Mouse (Mus musculus) midbrain, embryonic 10.5 days (tissue): ENCODE data around the gene Osgepl1. TPM values are rescaled to one million over a fixed set of nuclear protein-coding genes. Genes with fewer than 3 reads are reported as not detected.
"Not testable (repeated sequence)": the region's sequence is repeated elsewhere in the genome, so short reads cannot be mapped to it uniquely, and the experiment has no call there.

Experiments used
- DNase-seq: peaks from one replicate; pipeline ENCODE4 v3.0.0-alpha.2; 2017; ENCODE audit warnings: low spot score
- H3K27ac ChIP-seq: fragments of 300-500 bp; sonication (generic); replicated peaks from 2 replicates; pipeline ENCODE4 v1.5.1; 2016; ENCODE audit warnings: mild to moderate bottlenecking
- H3K27me3 ChIP-seq: fragments of 300-500 bp; sonication (generic); 2 replicates; pipeline ENCODE4 v1.6.1; 2016; ENCODE audit warnings: low read depth, mild to moderate bottlenecking; ENCODE audit not compliant: poor library complexity, severe bottlenecking
- H3K36me3 ChIP-seq: fragments of 300-500 bp; sonication (generic); 2 replicates; pipeline ENCODE4 v1.6.1; 2016; ENCODE audit warnings: mild to moderate bottlenecking, moderate library complexity
- H3K4me1 ChIP-seq: fragments of 300-500 bp; sonication (generic); 2 replicates; pipeline ENCODE4 v1.6.1; 2016
- H3K4me3 ChIP-seq: fragments of 300-500 bp; sonication (generic); 2 replicates; pipeline ENCODE4 v1.5.1; 2016; ENCODE audit warnings: mild to moderate bottlenecking, moderate library complexity
- H3K9me3 ChIP-seq: fragments of 300-500 bp; sonication (generic); replicated peaks from 2 replicates; pipeline ENCODE4 v1.6.1; 2016; ENCODE audit warnings: mild to moderate bottlenecking
- WGBS: fragments of 180-500 bp; shearing (Covaris S2); methylation state at CpG from one replicate; pipeline ENCODE4 v1.1.7; 2016; 5-methylcytosine and 5-hydroxymethylcytosine counted together
- polyA plus RNA-seq: library from polyadenylated mRNA; unstranded; fragments of >200 nt; fragmentation: Nextera tagmentation; extraction: Ambion mirVana; gene quantifications from 2 replicates; pipeline ENCODE4 v1.2.1, GENCODE M21; 2016

Gene Osgepl1
- 31.6 and 34.5 TPM in 2 replicates for polyA plus RNA-seq

GRCm38 (mm10) chr1:53312989-53313967 is at the start of gene Osgepl1:
Gene Osgepl1 (plus strand): TSS chr1:53313624.
- H3K27ac ChIP-seq: peak within 1 kb of the TSS; percentile 90
- no peaks in the 10 kb centered on the region for H3K27me3 ChIP-seq
- peak; percentile 87 for DNase-seq
- WGBS: 4% methylated on average over 27 of the region's 27 CpGs
- peaks cover 16% of the 10 kb centered on the region for H3K4me1 ChIP-seq
- peak within 1 kb of the TSS; percentile 65 for H3K4me3 ChIP-seq
- peaks cover 51% of the 10 kb centered on the region for H3K36me3 ChIP-seq
- no peaks in the 10 kb centered on the region for H3K9me3 ChIP-seq

GRCm38 (mm10) chr1:53264958-53265612 is 48.3 kb upstream of the Osgepl1 start:
- not testable (repeated sequence) for H3K9me3 ChIP-seq, H3K4me3 ChIP-seq, DNase-seq, H3K27ac ChIP-seq, H3K4me1 ChIP-seq, H3K27me3 ChIP-seq
- H3K36me3 ChIP-seq: peaks cover 20% of the 10 kb centered on the region

GRCm38 (mm10) chr1:53269901-53270300 is 43.5 kb upstream of the Osgepl1 start:
- H3K4me3 ChIP-seq: no peak overlapping the region
- no peaks in the 10 kb centered on the region for H3K4me1 ChIP-seq
- H3K9me3 ChIP-seq: no peaks in the 10 kb centered on the region
- H3K36me3 ChIP-seq: peaks cover 25% of the 10 kb centered on the region
- 92% methylated on average over 3 of the region's 3 CpGs for WGBS
- DNase-seq: no peak
- no peak overlapping the region for H3K27ac ChIP-seq
- no peaks in the 10 kb centered on the region for H3K27me3 ChIP-seq

- no peak overlapping the region for H3K4me3 ChIP-seq
- no peaks in the 10 kb centered on the region for H3K9me3 ChIP-seq
- H3K27ac ChIP-seq: no peak overlapping the region
- H3K27me3 ChIP-seq: no peaks in the 10 kb centered on the region
- no peaks in the 10 kb centered on the region for H3K4me1 ChIP-seq
- H3K36me3 ChIP-seq: peaks cover 13% of the 10 kb centered on the region
- DNase-seq: no peak
Measured at GRCm38 (mm10) chr1:53272646-53273045, 40.8 kb upstream of the Osgepl1 start.

- Histone ChIP-seq H3K4me1 (peaks cover 6% of the 10 kb centered on the region), H3K4me3 (no peak overlapping the region), H3K36me3 (peaks cover 42% of the 10 kb centered on the region), H3K27ac (no peak overlapping the region), H3K27me3 (no peaks in the 10 kb centered on the region), H3K9me3 (no peaks in the 10 kb centered on the region)
- DNase-seq: no peak
- 92% methylated on average over 3 of the region's 3 CpGs for WGBS
Measured at GRCm38 (mm10) chr1:53291197-53291596, 22.2 kb upstream of the Osgepl1 start.

GRCm38 (mm10) chr1:53296581-53297383 is 16.6 kb upstream of the Osgepl1 start, which contains the start of the genes Pms1, Ormdl1 and Gm28778:
Gene Pms1 (minus strand): TSS chr1:53297018.
Gene Ormdl1 (plus strand): TSS chr1:53297095.
Gene Gm28778 (plus strand): TSS chr1:53297111.
- WGBS: under 1% methylated on average over 66 of the region's 66 CpGs
- H3K4me3 ChIP-seq: peak within 1 kb of the TSS; percentile 86
- peak; percentile 93 for DNase-seq
- peaks cover 38% of the 10 kb centered on the region for H3K36me3 ChIP-seq
- H3K27me3 ChIP-seq: no peaks in the 10 kb centered on the region
- peaks cover 14% of the 10 kb centered on the region for H3K4me1 ChIP-seq
- no peaks in the 10 kb centered on the region for H3K9me3 ChIP-seq
- peak within 1 kb of the TSS; percentile 95 for H3K27ac ChIP-seq

- H3K36me3 ChIP-seq: peaks cover 47% of the 10 kb centered on the region
- H3K27ac ChIP-seq: no peak overlapping the region
- H3K4me1 ChIP-seq: peaks cover 14% of the 10 kb centered on the region
- WGBS: 90% methylated on average over 4 of the region's 4 CpGs
- H3K27me3 ChIP-seq: no peaks in the 10 kb centered on the region
- H3K4me3 ChIP-seq: no peak overlapping the region
- no peaks in the 10 kb centered on the region for H3K9me3 ChIP-seq
- DNase-seq: no peak
Measured at GRCm38 (mm10) chr1:53300506-53300905, 12.9 kb upstream of the Osgepl1 start.

- Histone ChIP-seq H3K9me3 (no peaks in the 10 kb centered on the region), H3K27me3 (no peaks in the 10 kb centered on the region), H3K4me3 (no peak overlapping the region), H3K27ac (no peak overlapping the region), H3K4me1 (no peaks in the 10 kb centered on the region), H3K36me3 (peaks cover 75% of the 10 kb centered on the region)
- WGBS: 95% methylated on average over 4 of the region's 4 CpGs
- no peak for DNase-seq
Measured at GRCm38 (mm10) chr1:53321662-53322344, 8.4 kb downstream of the Osgepl1 start.

- 95% methylated on average over 5 of the region's 5 CpGs for WGBS
- Histone ChIP-seq H3K27me3 (no peaks in the 10 kb centered on the region), H3K4me1 (no peaks in the 10 kb centered on the region), H3K4me3 (no peak overlapping the region), H3K9me3 (no peaks in the 10 kb centered on the region), H3K27ac (no peak overlapping the region), H3K36me3 (peaks cover 61% of the 10 kb centered on the region)
- DNase-seq: no peak
Measured at GRCm38 (mm10) chr1:53323254-53323653, 9.8 kb downstream of the Osgepl1 start.

- H3K9me3 ChIP-seq: no peaks in the 10 kb centered on the region
- peaks cover 53% of the 10 kb centered on the region for H3K36me3 ChIP-seq
- no peaks in the 10 kb centered on the region for H3K4me1 ChIP-seq
- no peak for DNase-seq
- H3K27ac ChIP-seq: no peak overlapping the region
- 98% methylated on average over 1 of the region's 1 CpGs for WGBS
- no peak overlapping the region for H3K4me3 ChIP-seq
- no peaks in the 10 kb centered on the region for H3K27me3 ChIP-seq
Measured at GRCm38 (mm10) chr1:53324277-53324676, 10.9 kb downstream of the Osgepl1 start.

GRCm38 (mm10) chr1:53324827-53325494 is 11.5 kb downstream of the Osgepl1 start:
- H3K27me3 ChIP-seq: no peaks in the 10 kb centered on the region
- no peak for DNase-seq
- no peaks in the 10 kb centered on the region for H3K4me1 ChIP-seq
- H3K27ac ChIP-seq: no peak overlapping the region
- H3K9me3 ChIP-seq: no peaks in the 10 kb centered on the region
- H3K4me3 ChIP-seq: no peak overlapping the region
- H3K36me3 ChIP-seq: peaks cover 46% of the 10 kb centered on the region
- 96% methylated on average over 5 of the region's 5 CpGs for WGBS
